Mouse (Mus musculus): ENCODE results near the gene Selenot.

The Selenot gene

GRCm38 (mm10) chr3:58636406-58637295 lies 60.2 kb downstream of the Selenot start, which contains the start of gene Erich6:
TSS of gene Erich6 (minus strand) at chr3:58637207.
- DNase-seq (ENCODE audit: low read depth, low spot score), result peak; percentile 68

Measured in mesoderm, embryonic 11.5 days (tissue).